Mouse (Mus musculus) large intestine, adult 2 months (tissue): ENCODE measurements around the gene Opa3. TPM values are rescaled to one million over a fixed set of nuclear protein-coding genes. Genes with fewer than 3 reads are reported as not detected.
A peak's percentile ranks its signal among the peaks of the same experiment; 100 is the strongest.
"Not testable (repeated sequence)": the region's sequence is repeated elsewhere in the genome, so short reads cannot be mapped to it uniquely, and the experiment has no call there.

Experiments
- DNase-seq: peaks from one replicate; pipeline ENCODE4 v3.0.0-alpha.2; 2012; ENCODE audit warnings: low read depth, low spot score
- WGBS: fragments of 180-500 bp; shearing (Covaris S2); methylation state at CpG from one replicate; pipeline ENCODE4 v1.1.7; 2018; 5-methylcytosine and 5-hydroxymethylcytosine counted together
- polyA plus RNA-seq: library from polyadenylated mRNA; depleted of rRNA; stranded (reverse); fragments of >200 nt; gene quantifications from 2 replicates; pipeline ENCODE4 v1.2.3, GENCODE M21; 2012

The Opa3 gene
- polyA plus RNA-seq, 1 experiment = 33.6 TPM

- no peak for DNase-seq
- WGBS = under 1% methylated on average over 61 of the region's 62 CpGs
Observed at GRCm38 (mm10) chr7:19271238-19272172, 43.4 kb downstream of the Opa3 start, which contains the start of gene Vasp. TSS of gene Vasp (minus strand) at chr7:19271817.

GRCm38 (mm10) chr7:19272173-19272764 is 44.1 kb downstream of the Opa3 start:
- WGBS = 1% methylated on average over 36 of the region's 36 CpGs
- DNase-seq = no peak

DNA sequence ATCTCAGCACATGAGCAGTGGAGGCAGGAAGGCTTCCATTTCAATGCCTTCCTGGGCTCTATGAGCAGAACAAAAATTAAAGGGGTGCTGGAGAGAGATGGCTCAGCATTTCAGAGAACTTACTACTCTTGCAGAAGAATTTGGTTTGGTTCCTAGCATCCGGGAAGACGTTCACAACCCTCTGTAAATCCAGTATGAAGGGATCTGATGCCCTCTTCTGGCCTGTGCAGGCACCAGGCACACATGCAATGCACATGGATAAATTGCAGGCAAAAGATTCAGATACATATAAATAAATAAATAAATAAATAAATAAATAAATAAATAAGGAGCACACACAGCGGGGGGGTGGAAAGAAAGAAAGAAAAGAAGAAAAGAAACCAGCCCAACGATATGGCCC is 48.1 kb downstream of the Opa3 start:
- DNase-seq = no peak
- 45% methylated on average over 4 of the region's 4 CpGs for WGBS

GRCm38 (mm10) chr7:19279052-19279451 is 50.9 kb downstream of the Opa3 start:
- 5% methylated on average over 34 of the region's 34 CpGs for WGBS

GRCm38 (mm10) chr7:19279581-19280114 is 51.5 kb downstream of the Opa3 start, which contains the start of gene Ppm1n:
TSS of gene Ppm1n (minus strand) at chr7:19280064.
- WGBS = 1% methylated on average over 46 of the region's 46 CpGs
- DNase-seq = no peak

More at GRCm38 (mm10) chr7:19279052-19279451, 50.9 kb downstream of the Opa3 start:
- DNase-seq = no peak

- 31% methylated on average over 6 of the region's 6 CpGs for WGBS
- not testable (repeated sequence) for DNase-seq
Observed at GRCm38 (mm10) chr7:19281680-19282304, 53.7 kb downstream of the Opa3 start.

DNA sequence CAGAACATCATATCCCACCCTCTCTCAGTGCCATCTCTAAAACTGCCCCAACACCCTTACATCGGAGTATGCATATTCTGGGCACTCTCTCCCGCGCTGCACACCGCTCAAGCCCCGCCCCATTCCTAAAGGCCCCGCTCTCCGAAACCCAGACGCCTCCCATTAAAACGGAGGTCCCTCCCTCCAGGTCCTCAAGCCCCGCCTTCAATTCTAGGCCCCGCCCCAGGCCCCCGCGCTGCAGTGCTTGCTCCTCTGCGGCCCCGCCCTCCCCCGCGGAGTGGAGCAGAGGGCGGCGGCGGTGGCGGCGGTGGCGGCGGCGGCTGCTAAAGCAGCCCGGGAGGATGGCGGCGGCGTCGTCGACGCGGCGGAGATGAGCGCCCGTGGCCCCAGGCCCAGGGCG is 54.3 kb downstream of the Opa3 start, which contains the start of gene Rtn2:
TSS of gene Rtn2 (plus strand) at position 240 of the 400 bp plus-strand sequence.
- 2% methylated on average over 37 of the region's 37 CpGs for WGBS
- DNase-seq = no peak

GRCm38 (mm10) chr7:19282791-19283405 is 54.8 kb downstream of the Opa3 start:
- 1% methylated on average over 35 of the region's 35 CpGs for WGBS
- DNase-seq = no peak

DNA sequence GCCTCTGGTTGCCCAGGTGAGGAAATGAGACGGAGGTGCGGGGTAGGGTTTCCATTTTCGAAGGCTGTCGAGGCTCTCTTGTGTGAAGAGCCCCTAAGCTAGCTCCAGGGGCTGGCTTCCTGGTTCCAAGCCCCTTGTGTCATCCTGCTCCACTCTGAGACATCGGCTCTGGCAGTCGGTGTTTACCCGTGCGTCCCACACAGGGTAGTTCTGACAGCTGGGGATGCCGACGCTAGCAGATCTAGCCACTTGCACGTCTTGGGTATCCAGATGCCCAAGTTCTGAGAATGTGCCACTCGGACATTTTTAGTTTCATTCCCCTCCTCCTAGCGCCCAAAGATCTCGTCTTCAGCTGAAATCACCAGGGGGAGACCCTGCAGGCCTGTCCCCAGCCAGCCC is 55.3 kb downstream of the Opa3 start:
- no peak for DNase-seq
- WGBS = 34% methylated on average over 14 of the region's 14 CpGs

DNA sequence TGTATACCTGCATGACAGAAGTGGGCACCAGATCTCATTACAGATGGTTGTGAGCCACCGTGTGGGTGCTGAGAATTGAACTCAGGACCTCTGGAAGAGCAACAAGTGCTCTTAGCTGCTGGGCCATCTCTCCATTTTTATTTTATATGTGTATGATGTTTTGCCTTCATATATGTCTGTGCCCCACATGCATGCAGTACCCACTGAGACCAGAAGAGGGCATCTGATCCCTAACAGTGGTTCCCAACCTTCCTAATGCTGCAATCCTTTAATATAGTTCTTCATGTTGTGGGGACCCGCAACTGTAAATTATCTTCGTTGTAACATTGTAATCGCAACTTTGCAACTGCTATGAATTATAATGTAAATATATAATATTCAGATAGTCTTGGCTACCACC is 56.6 kb downstream of the Opa3 start:
- 22% methylated on average over 4 of the region's 4 CpGs for WGBS
- no peak for DNase-seq

DNA sequence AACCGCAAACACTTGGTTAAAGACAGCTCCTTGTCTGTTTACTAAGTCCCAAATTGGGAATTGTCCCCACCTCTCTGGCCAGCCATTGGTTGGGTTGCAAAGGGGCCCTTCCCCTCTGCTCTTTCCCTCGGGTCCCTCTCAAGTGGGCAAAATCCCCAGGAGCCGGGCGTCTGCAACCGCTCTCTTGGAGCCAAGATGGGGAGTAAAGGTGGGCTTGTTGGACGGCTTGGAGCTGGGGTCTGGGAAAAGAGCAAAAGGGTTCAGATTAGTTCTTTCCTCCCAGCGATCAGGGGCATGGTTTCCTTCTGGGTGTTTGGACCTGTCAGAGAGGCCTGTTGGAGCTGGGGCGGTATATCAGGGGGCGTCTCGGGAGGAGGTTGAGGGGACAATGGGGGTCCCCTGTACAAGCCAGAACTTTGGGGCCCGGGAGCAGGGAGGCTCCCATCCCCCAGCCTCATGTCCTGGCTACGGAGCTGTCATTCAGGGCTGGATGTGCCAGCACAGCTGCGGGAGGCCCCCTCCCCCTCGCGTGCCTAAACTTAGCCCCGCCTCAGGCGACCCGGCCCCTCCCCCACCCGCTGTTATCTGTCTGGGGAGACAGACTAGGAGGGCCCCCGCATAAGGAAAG is 62.9 kb downstream of the Opa3 start:
- 4% methylated on average over 20 of the region's 20 CpGs for WGBS
- DNase-seq = no peak

- 10% methylated on average over 22 of the region's 22 CpGs for WGBS
Observed at GRCm38 (mm10) chr7:19295503-19296185, 67.5 kb downstream of the Opa3 start.

DNA sequence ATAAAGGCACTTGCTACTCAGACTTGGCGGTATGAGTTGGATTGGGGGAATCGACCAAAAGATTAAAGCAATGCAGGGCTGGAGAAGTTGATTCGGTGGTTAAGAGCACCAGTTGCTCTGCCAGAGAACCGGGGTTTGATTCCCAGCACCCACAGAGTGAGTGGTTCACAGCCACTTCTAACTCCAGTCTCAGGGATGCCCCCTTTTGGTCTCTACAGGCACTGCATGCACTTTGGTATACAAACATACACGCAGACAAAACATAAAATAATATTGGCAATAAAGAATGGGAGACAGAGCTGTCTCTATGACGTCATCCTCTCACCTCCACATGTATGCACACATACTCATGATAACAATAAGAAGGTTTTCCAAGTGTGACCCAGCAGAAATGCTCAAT is 68.9 kb downstream of the Opa3 start:
- no peak for DNase-seq
- 85% methylated on average over 6 of the region's 6 CpGs for whole genome bisulfite sequencing

More at GRCm38 (mm10) chr7:19295503-19296185, 67.5 kb downstream of the Opa3 start:
- DNase-seq = peak; percentile 83

- no peak for DNase-seq
- WGBS = 90% methylated on average over 5 of the region's 5 CpGs
Observed at GRCm38 (mm10) chr7:19297794-19298193, 69.7 kb downstream of the Opa3 start.

- no peak for DNase-seq
- 14% methylated on average over 3 of the region's 3 CpGs for WGBS
Observed at GRCm38 (mm10) chr7:19299194-19299593, 71.1 kb downstream of the Opa3 start.

DNA sequence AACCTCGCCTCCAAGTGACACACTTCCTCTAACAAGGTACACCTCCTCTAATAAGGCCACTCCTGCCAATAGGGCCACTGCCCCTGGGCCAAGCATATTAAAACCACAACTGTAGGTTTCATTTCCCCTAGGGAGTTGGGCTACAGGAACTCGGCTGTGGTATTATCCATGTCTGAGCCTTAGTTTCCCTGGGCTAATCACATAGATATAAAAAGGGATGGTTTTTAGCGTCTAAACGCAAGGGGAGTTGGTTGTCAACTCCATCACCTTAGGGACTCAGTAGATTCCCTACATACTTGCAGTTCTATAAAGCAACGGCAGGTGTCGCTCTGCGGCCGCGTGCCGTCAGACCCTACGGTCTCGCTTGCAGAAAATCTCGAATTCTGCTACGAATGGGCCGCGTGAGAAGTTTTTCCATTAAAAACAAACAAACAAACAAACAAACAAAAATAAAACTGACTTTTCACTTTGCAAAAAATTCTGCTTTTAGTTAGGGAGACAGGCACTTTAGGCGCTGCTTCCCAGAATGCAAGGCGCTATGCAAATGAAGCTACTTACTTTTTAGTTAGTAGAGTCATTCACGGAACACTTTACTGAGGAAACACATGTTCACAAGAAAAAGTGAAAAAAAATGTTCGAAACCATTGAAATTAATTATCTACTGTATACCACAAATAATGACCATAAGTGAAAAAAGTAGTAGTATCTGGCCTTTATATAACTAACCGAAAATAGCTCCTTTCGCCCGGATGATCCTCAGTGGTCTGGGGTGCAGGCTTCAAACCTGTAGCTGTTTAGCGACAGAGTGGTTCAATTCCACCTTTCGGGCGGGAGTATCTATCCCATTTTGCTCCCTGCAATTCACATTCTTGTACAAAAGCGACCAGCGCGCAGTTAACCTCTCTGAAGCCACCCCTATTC is 72.6 kb downstream of the Opa3 start:
- DNase-seq = peak; percentile 54
- under 1% methylated on average over 29 of the region's 29 CpGs for WGBS

- 11% methylated on average over 16 of the region's 16 CpGs for WGBS
- no peak for DNase-seq
Observed at GRCm38 (mm10) chr7:19301461-19302263, 73.5 kb downstream of the Opa3 start.
